Mouse (Mus musculus) liver, embryonic 14.5 days (tissue): ENCODE data around the gene Prf1. TPM values are rescaled to one million over a fixed set of nuclear protein-coding genes. Genes with fewer than 3 reads are reported as not detected.

Experiments used
- ATAC-seq: fragments of 200-750 bp; cut with Nextera tagmentation; 2 replicates; pipeline ENCODE4 v1.8.0; 2017; ENCODE audit warnings: moderate number of reproducible peaks, mild to moderate bottlenecking, moderate library complexity; ENCODE audit not compliant: insufficient read depth
- DNase-seq, 3 experiments: peaks; one replicate each; pipeline ENCODE4 v3.0.0-alpha.2; 2012 to 2013; ENCODE audit warnings: low read depth in 3 of 3, low spot score in 3 of 3
- H3K27ac ChIP-seq: fragments of 300-500 bp; sonication (generic); 2 replicates; pipeline ENCODE4 v1.5.1; 2014; ENCODE audit warnings: moderate library complexity, mild to moderate bottlenecking, control low read depth, inconsistent platforms
- H3K27me3 ChIP-seq: fragments of 300-500 bp; sonication (generic); 2 replicates; pipeline ENCODE4 v1.6.1; 2014; ENCODE audit warnings: mild to moderate bottlenecking, low read length, moderate library complexity; ENCODE audit not compliant: control insufficient read depth, insufficient read depth
- H3K36me3 ChIP-seq: fragments of 300-500 bp; sonication (generic); replicated peaks from 2 replicates; pipeline ENCODE4 v1.6.1; 2014; ENCODE audit warnings: low read depth; ENCODE audit not compliant: control insufficient read depth, insufficient read depth
- H3K4me1 ChIP-seq, 2 experiments: fragments of 200-500 bp in 1 of 2; fragments of 300-500 bp in 1 of 2; sonication (generic) in 1 of 2; replicated peaks; 2 replicates each; pipeline ENCODE4 v1.6.1; 2012 to 2014; ENCODE audit warnings: antibody characterized with exemption in 1 of 2, inconsistent platforms in 1 of 2, low read length in 1 of 2; ENCODE audit not compliant: control insufficient read depth in 2 of 2, insufficient read depth in 2 of 2
- H3K4me2 ChIP-seq: fragments of 300-500 bp; sonication (generic); 2 replicates; pipeline ENCODE4 v1.6.1; 2014; ENCODE audit warnings: low read depth, mild to moderate bottlenecking, control low read depth, moderate library complexity
- H3K4me3 ChIP-seq, 2 experiments: fragments of 200-500 bp in 1 of 2; fragments of 300-500 bp in 1 of 2; sonication (generic) in 1 of 2; 2 replicates each; pipeline ENCODE4 v1.5.1; 2012 to 2014; ENCODE audit warnings: low read depth in 2 of 2, low read length in 2 of 2, mild to moderate bottlenecking in 2 of 2, control low read depth in 1 of 2, inconsistent platforms in 1 of 2, moderate library complexity in 1 of 2; ENCODE audit not compliant: insufficient read depth in 1 of 2
- H3K9ac ChIP-seq: fragments of 300-500 bp; sonication (generic); replicated peaks from 2 replicates; pipeline ENCODE4 v1.6.1; 2014; ENCODE audit warnings: mild to moderate bottlenecking, control low read depth, moderate library complexity
- H3K9me3 ChIP-seq: fragments of 300-500 bp; sonication (generic); 2 replicates; pipeline ENCODE4 v1.6.1; 2016; ENCODE audit warnings: low read length, mixed read lengths; ENCODE audit not compliant: control insufficient read depth
- CTCF ChIP-seq: IDR thresholded peaks from 2 replicates; pipeline ENCODE4 v1.5.1; 2016; ENCODE audit warnings: antibody characterized with exemption, low read depth, control low read depth
- EP300 ChIP-seq: IDR thresholded peaks from 2 replicates; pipeline ENCODE4 v1.6.1; 2016; ENCODE audit warnings: antibody characterized with exemption, low read depth
- WGBS: fragments of 180-500 bp; shearing (Covaris S2); extraction: QIAGEN DNeasy Blood & Tissue Kit; methylation state at CpG from one replicate; pipeline ENCODE4 v1.1.7; 2014; ENCODE audit not compliant: insufficient replicate concordance; 5-methylcytosine and 5-hydroxymethylcytosine counted together
- polyA plus RNA-seq, 2 experiments: library from polyadenylated mRNA; depleted of rRNA in 1 of 2; stranded (reverse) in 1 of 2; unstranded in 1 of 2; fragments of >200 nt; fragmentation: Nextera tagmentation in 1 of 2; extraction: Ambion mirVana in 1 of 2; gene quantifications; 2 replicates each; pipeline versions ENCODE4 v1.2.1 to v1.2.3; 2012 to 2014

Prf1 gene
- polyA plus RNA-seq, 2 experiments, result 0.02 TPM; not detected in 1

DNA sequence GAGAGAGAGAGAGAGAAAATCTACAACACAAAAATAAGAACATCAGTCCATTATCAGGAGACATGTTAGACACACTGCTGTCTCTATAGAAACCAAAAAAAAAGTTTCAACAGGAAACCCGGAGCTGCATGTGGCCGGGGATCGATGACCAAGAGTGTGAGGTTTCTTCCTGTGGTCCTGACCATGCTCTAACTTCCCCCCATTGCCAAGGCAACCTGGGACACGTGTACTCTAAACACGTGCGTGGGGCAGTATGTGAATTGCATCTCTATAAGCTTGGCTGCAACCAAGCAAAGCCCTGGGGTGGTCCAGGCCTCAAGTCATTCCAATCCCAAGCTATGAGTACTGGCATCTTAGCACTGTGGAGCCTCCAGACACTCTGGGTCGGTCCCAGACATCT is 36.9 kb downstream of the Prf1 start:
- no peak overlapping the region for H3K4me2 ChIP-seq
- H3K27ac ChIP-seq, result no peak overlapping the region
- H3K9me3 ChIP-seq, result no peaks in the 10 kb centered on the region
- DNase-seq (no peak), ATAC-seq (no peak)
- WGBS, result 10% methylated on average over 7 of the region's 7 CpGs
- TF ChIP-seq EP300, result no peak
- TF ChIP-seq CTCF, result no peak
- H3K36me3 ChIP-seq, result no peaks in the 10 kb centered on the region
- H3K9ac ChIP-seq, result no peak overlapping the region
- H3K27me3 ChIP-seq, result no peaks in the 10 kb centered on the region
- no peak overlapping the region for H3K4me3 ChIP-seq
- 0 out of 4 replicates have a peak, but pooled peaks cover 0 to 2% of the 10 kb centered on the region in 2 experiments for H3K4me1 ChIP-seq

DNA sequence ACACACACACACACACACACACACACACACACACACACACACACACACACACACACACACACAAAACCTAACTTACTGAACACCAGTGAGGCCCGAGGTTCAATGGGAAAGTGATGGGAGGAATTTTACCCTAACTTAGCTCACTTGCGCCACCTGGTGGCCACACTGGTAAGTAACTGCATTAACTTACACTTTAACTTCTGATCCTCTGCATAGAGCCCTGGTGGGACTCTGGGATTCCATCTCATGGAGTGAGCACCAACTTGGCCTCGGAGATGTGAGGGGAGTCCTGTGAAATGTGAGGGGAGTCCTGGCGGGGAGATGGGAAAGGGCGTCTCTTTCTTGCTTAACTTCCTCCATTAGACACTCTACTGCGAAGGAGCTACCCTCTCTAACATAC is 38.5 kb downstream of the Prf1 start:
- 18% methylated on average over 6 of the region's 6 CpGs for WGBS
- DNase-seq, result peak; percentile 49 to 52 (median 50)
- no peak overlapping the region for H3K4me2 ChIP-seq
- no peak for TF ChIP-seq EP300
- peak; percentile 92 for TF ChIP-seq CTCF
- no peaks in the 10 kb centered on the region for H3K36me3 ChIP-seq
- H3K9me3 ChIP-seq, result no peaks in the 10 kb centered on the region
- H3K4me1 ChIP-seq, result peaks cover 0 to 2% of the 10 kb centered on the region in 2 experiments; a peak in 1 of 4 replicates
- no peak overlapping the region for H3K4me3 ChIP-seq
- ATAC-seq, result no peak
- no peak overlapping the region for H3K9ac ChIP-seq
- no peak overlapping the region for H3K27ac ChIP-seq
- H3K27me3 ChIP-seq, result no peaks in the 10 kb centered on the region

DNA sequence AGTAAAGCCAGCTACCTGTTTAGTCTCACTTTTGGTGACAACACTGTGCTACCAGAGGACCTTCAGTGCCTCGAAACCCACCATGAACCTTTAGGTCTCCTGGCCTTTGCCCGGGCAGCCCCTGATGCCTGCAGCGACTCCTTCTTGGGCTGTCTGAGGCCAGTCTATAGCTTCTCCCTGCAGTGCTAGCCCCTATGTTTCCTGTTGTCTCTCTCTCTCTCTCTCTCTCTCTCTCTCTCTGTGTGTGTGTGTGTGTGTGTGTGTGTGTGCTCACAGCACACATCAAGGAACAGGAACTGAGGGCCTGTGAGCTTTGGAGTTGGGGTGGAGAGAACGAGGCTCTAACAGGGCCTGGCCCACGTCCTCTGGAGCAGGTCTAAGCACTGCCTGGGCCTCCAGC is 39.0 kb downstream of the Prf1 start:
- no peak overlapping the region for H3K4me2 ChIP-seq
- no peak overlapping the region for H3K9ac ChIP-seq
- H3K4me1 ChIP-seq, result peaks cover 0 to 2% of the 10 kb centered on the region in 2 experiments; a peak in 1 of 4 replicates
- TF ChIP-seq CTCF (no peak), EP300 (no peak)
- 62% methylated on average over 5 of the region's 5 CpGs for WGBS
- no peak for ATAC-seq
- no peaks in the 10 kb centered on the region for H3K27me3 ChIP-seq
- no peak overlapping the region for H3K27ac ChIP-seq
- H3K36me3 ChIP-seq, result no peaks in the 10 kb centered on the region
- no peaks in the 10 kb centered on the region for H3K9me3 ChIP-seq
- H3K4me3 ChIP-seq, result no peak overlapping the region
- no peak for DNase-seq

DNA sequence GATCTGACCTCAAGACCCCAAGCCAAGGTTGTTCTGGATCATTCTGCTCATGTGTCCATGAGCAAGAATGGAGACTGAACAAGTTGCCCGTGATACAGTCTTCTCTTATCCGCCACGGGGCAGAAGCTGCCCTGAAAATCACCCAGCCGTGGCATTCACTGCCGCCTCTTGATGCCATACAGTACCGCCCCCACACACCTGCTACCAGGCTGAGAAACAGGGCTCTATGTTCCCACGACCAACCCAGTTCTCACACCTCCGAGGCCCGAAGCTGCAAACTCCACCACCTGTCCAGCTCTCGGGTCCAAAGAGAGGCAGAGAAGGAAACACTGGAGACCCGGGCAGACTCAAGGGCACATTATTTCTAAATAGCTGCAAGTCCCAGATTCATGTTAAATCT is 40.0 kb downstream of the Prf1 start:
- ATAC-seq (no peak), DNase-seq (no peak)
- H3K4me2 ChIP-seq, result no peak overlapping the region
- no peak overlapping the region for H3K4me3 ChIP-seq
- no peak overlapping the region for H3K9ac ChIP-seq
- H3K27me3 ChIP-seq, result no peaks in the 10 kb centered on the region
- no peaks in the 10 kb centered on the region for H3K9me3 ChIP-seq
- H3K27ac ChIP-seq, result no peak overlapping the region
- no peak for TF ChIP-seq EP300
- TF ChIP-seq CTCF, result no peak
- WGBS, result 71% methylated on average over 11 of the region's 11 CpGs
- no peaks in the 10 kb centered on the region for H3K36me3 ChIP-seq
- H3K4me1 ChIP-seq, result peaks cover 0 to 2% of the 10 kb centered on the region in 2 experiments; a peak in 1 of 4 replicates

DNA sequence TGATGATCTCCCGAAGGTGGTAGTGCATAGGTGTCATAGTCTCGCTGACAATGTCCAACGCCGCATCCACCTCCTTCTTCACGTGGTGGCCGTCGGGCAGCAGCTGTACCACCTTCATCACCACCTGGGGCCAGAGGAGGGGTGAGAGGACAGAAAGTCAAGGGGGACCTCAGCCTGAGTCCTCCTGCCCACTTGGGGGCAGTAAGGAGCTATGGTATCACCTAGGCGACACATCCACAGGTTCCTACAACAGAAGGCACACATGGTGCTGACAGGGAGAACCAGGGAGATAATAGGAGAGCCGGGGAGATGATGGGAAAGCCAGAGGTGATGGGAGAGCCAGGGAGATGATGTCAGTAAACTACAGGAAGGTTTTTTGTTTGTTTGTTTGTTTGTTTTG is 41.6 kb downstream of the Prf1 start:
- H3K9ac ChIP-seq, result no peak overlapping the region
- H3K27me3 ChIP-seq, result no peaks in the 10 kb centered on the region
- H3K4me1 ChIP-seq, result peaks cover 0 to 2% of the 10 kb centered on the region in 2 experiments; a peak in 1 of 4 replicates
- no peak overlapping the region for H3K4me3 ChIP-seq
- WGBS, result 78% methylated on average over 9 of the region's 9 CpGs
- peak; percentile 35 for TF ChIP-seq CTCF
- TF ChIP-seq EP300, result no peak
- no peaks in the 10 kb centered on the region for H3K9me3 ChIP-seq
- no peaks in the 10 kb centered on the region for H3K36me3 ChIP-seq
- no peak overlapping the region for H3K27ac ChIP-seq
- no peak for DNase-seq
- no peak for ATAC-seq
- H3K4me2 ChIP-seq, result no peak overlapping the region
